Mouse (Mus musculus) midbrain, embryonic 10.5 days (tissue): ENCODE measurements around the gene Tmem30b. TPM values are rescaled to one million over a fixed set of nuclear protein-coding genes. Genes with fewer than 3 reads are reported as not detected.
A peak's percentile ranks its signal among the peaks of the same experiment; 100 is the strongest.
"Not testable (repeated sequence)": the region's sequence is repeated elsewhere in the genome, so short reads cannot be mapped to it uniquely, and the experiment has no call there.

Experiments
- DNase-seq: peaks from one replicate; pipeline ENCODE4 v3.0.0-alpha.2; 2017; ENCODE audit warnings: low spot score
- H3K27ac ChIP-seq: fragments of 300-500 bp; sonication (generic); replicated peaks from 2 replicates; pipeline ENCODE4 v1.5.1; 2016; ENCODE audit warnings: mild to moderate bottlenecking
- H3K27me3 ChIP-seq: fragments of 300-500 bp; sonication (generic); 2 replicates; pipeline ENCODE4 v1.6.1; 2016; ENCODE audit warnings: low read depth, mild to moderate bottlenecking; ENCODE audit not compliant: poor library complexity, severe bottlenecking
- H3K36me3 ChIP-seq: fragments of 300-500 bp; sonication (generic); 2 replicates; pipeline ENCODE4 v1.6.1; 2016; ENCODE audit warnings: mild to moderate bottlenecking, moderate library complexity
- H3K4me1 ChIP-seq: fragments of 300-500 bp; sonication (generic); 2 replicates; pipeline ENCODE4 v1.6.1; 2016
- H3K4me3 ChIP-seq: fragments of 300-500 bp; sonication (generic); 2 replicates; pipeline ENCODE4 v1.5.1; 2016; ENCODE audit warnings: mild to moderate bottlenecking, moderate library complexity
- H3K9me3 ChIP-seq: fragments of 300-500 bp; sonication (generic); replicated peaks from 2 replicates; pipeline ENCODE4 v1.6.1; 2016; ENCODE audit warnings: mild to moderate bottlenecking
- WGBS: fragments of 180-500 bp; shearing (Covaris S2); methylation state at CpG from one replicate; pipeline ENCODE4 v1.1.7; 2016; 5-methylcytosine and 5-hydroxymethylcytosine counted together
- polyA plus RNA-seq: library from polyadenylated mRNA; unstranded; fragments of >200 nt; fragmentation: Nextera tagmentation; extraction: Ambion mirVana; gene quantifications from 2 replicates; pipeline ENCODE4 v1.2.1, GENCODE M21; 2016

Gene Tmem30b
- polyA plus RNA-seq, 1 experiment from 2014 or later: 1.8 TPM

GRCm38 (mm10) chr12:73583318-73583717 is 37.1 kb upstream of the Tmem30b start:
- Histone ChIP-seq H3K36me3 (no peaks in the 10 kb centered on the region), H3K4me1 (peaks cover 21% of the 10 kb centered on the region), H3K4me3 (no peak overlapping the region), H3K9me3 (no peaks in the 10 kb centered on the region), H3K27ac (no peak overlapping the region), H3K27me3 (peaks cover 71% of the 10 kb centered on the region)
- 78% methylated on average over 9 of the region's 9 CpGs for WGBS
- DNase-seq: no peak

- Histone ChIP-seq H3K36me3 (no peaks in the 10 kb centered on the region), H3K27ac (no peak overlapping the region), H3K9me3 (no peaks in the 10 kb centered on the region), H3K4me1 (peaks cover 17% of the 10 kb centered on the region), H3K4me3 (no peak overlapping the region), H3K27me3 (peaks cover 46% of the 10 kb centered on the region)
- DNase-seq: no peak
- WGBS: 78% methylated on average over 7 of the region's 7 CpGs
Observed at GRCm38 (mm10) chr12:73580811-73581210, 34.6 kb upstream of the Tmem30b start.

- 77% methylated on average over 6 of the region's 6 CpGs for WGBS
Observed at GRCm38 (mm10) chr12:73578141-73578540, 31.9 kb upstream of the Tmem30b start.

GRCm38 (mm10) chr12:73574632-73575031 is 28.4 kb upstream of the Tmem30b start:
- no peaks in the 10 kb centered on the region for H3K36me3 ChIP-seq
- no peaks in the 10 kb centered on the region for H3K9me3 ChIP-seq
- no peaks in the 10 kb centered on the region for H3K4me1 ChIP-seq
- H3K27me3 ChIP-seq: no peaks in the 10 kb centered on the region
- DNase-seq: no peak
- WGBS: 81% methylated on average over 15 of the region's 15 CpGs
- no peak overlapping the region for H3K4me3 ChIP-seq
- no peak overlapping the region for H3K27ac ChIP-seq

More at GRCm38 (mm10) chr12:73578141-73578540, 31.9 kb upstream of the Tmem30b start:
- H3K4me1 ChIP-seq: no peaks in the 10 kb centered on the region
- no peaks in the 10 kb centered on the region for H3K36me3 ChIP-seq
- H3K9me3 ChIP-seq: no peaks in the 10 kb centered on the region
- no peak overlapping the region for H3K27ac ChIP-seq
- H3K4me3 ChIP-seq: no peak overlapping the region
- no peak for DNase-seq
- peaks cover 19% of the 10 kb centered on the region for H3K27me3 ChIP-seq

GRCm38 (mm10) chr12:73565620-73565969 is 19.4 kb upstream of the Tmem30b start:
- no peak for DNase-seq

GRCm38 (mm10) chr12:73564795-73565619 is 18.8 kb upstream of the Tmem30b start:
- Histone ChIP-seq H3K4me1 (peaks cover 8% of the 10 kb centered on the region; the same call in 1 of the 2 replicates), H3K9me3 (no peaks in the 10 kb centered on the region; the same call in 1 of the 2 replicates), H3K27ac (no peak overlapping the region), H3K36me3 (no peaks in the 10 kb centered on the region), H3K4me3 (peak overlapping the region; percentile 46), H3K27me3 (peaks cover 15% of the 10 kb centered on the region)
- DNase-seq: peak; percentile 26
- 26% methylated on average over 21 of the region's 21 CpGs for WGBS

More at GRCm38 (mm10) chr12:73565620-73565969, 19.4 kb upstream of the Tmem30b start:
- H3K27ac ChIP-seq: no peak overlapping the region
- peaks cover 15% of the 10 kb centered on the region for H3K27me3 ChIP-seq
- H3K4me1 ChIP-seq: peaks cover 8% of the 10 kb centered on the region; the same call in 1 of the 2 replicates
- no peaks in the 10 kb centered on the region for H3K36me3 ChIP-seq
- WGBS: 73% methylated on average over 11 of the region's 11 CpGs
- peak overlapping the region; percentile 46 for H3K4me3 ChIP-seq
- H3K9me3 ChIP-seq: no peaks in the 10 kb centered on the region; the same call in 1 of the 2 replicates

GRCm38 (mm10) chr12:73564176-73564575 is 18.0 kb upstream of the Tmem30b start:
- Histone ChIP-seq H3K36me3 (no peaks in the 10 kb centered on the region), H3K4me1 (peaks cover 8% of the 10 kb centered on the region; the same call in 1 of the 2 replicates), H3K27me3 (peaks cover 15% of the 10 kb centered on the region), H3K9me3 (no peaks in the 10 kb centered on the region; the same call in 1 of the 2 replicates), H3K27ac (no peak overlapping the region), H3K4me3 (no peak overlapping the region)
- no peak for DNase-seq
- 16% methylated on average over 10 of the region's 10 CpGs for WGBS

GRCm38 (mm10) chr12:73563122-73563521 is 16.9 kb upstream of the Tmem30b start:
- H3K27me3 ChIP-seq: peaks cover 15% of the 10 kb centered on the region
- not testable (repeated sequence) for H3K9me3 ChIP-seq, H3K36me3 ChIP-seq, H3K4me3 ChIP-seq, H3K27ac ChIP-seq, DNase-seq, H3K4me1 ChIP-seq
- WGBS: 74% methylated on average over 6 of the region's 6 CpGs

GRCm38 (mm10) chr12:73560091-73560490 is 13.9 kb upstream of the Tmem30b start:
- Histone ChIP-seq H3K9me3 (no peaks in the 10 kb centered on the region; the same call in 1 of the 2 replicates), H3K4me1 (peaks cover 5% of the 10 kb centered on the region; the same call in 1 of the 2 replicates), H3K27me3 (no peaks in the 10 kb centered on the region), H3K36me3 (no peaks in the 10 kb centered on the region), H3K27ac (no peak overlapping the region), H3K4me3 (no peak overlapping the region)
- no peak for DNase-seq
- WGBS: 49% methylated on average over 7 of the region's 7 CpGs

- no peak for DNase-seq
- WGBS: 95% methylated on average over 20 of the region's 20 CpGs
- H3K27ac ChIP-seq: no peak overlapping the region
Observed at GRCm38 (mm10) chr12:73558525-73559195, 12.5 kb upstream of the Tmem30b start.

GRCm38 (mm10) chr12:73554155-73554554 is 8.0 kb upstream of the Tmem30b start:
- Histone ChIP-seq H3K27me3 (peaks cover 39% of the 10 kb centered on the region), H3K4me3 (no peak overlapping the region), H3K9me3 (no peaks in the 10 kb centered on the region), H3K4me1 (no peaks in the 10 kb centered on the region), H3K27ac (no peak overlapping the region), H3K36me3 (no peaks in the 10 kb centered on the region)
- 9% methylated on average over 5 of the region's 5 CpGs for WGBS
- DNase-seq: peak; percentile 54

More at GRCm38 (mm10) chr12:73558525-73559195, 12.5 kb upstream of the Tmem30b start:
- Histone ChIP-seq H3K27me3 (no peaks in the 10 kb centered on the region), H3K4me3 (no peak overlapping the region), H3K9me3 (no peaks in the 10 kb centered on the region; the same call in 1 of the 2 replicates), H3K4me1 (no peaks in the 10 kb centered on the region), H3K36me3 (no peaks in the 10 kb centered on the region)

- Histone ChIP-seq H3K36me3 (no peaks in the 10 kb centered on the region), H3K4me1 (peaks cover 14% of the 10 kb centered on the region), H3K27me3 (peaks cover 98% of the 10 kb centered on the region), H3K9me3 (no peaks in the 10 kb centered on the region), H3K27ac (no peak overlapping the region), H3K4me3 (no peak overlapping the region)
- WGBS: 83% methylated on average over 8 of the region's 8 CpGs
- no peak for DNase-seq
Observed at GRCm38 (mm10) chr12:73548259-73548658, 2.1 kb upstream of the Tmem30b start.

GRCm38 (mm10) chr12:73547646-73548045 is 1.5 kb upstream of the Tmem30b start:
- no peak for DNase-seq
- WGBS: 41% methylated on average over 10 of the region's 10 CpGs
- H3K4me1 ChIP-seq: peaks cover 14% of the 10 kb centered on the region

More at GRCm38 (mm10) chr12:73547646-73548045, 1.5 kb upstream of the Tmem30b start:
- no peak overlapping the region for H3K4me3 ChIP-seq
- H3K27me3 ChIP-seq: peaks cover 98% of the 10 kb centered on the region
- H3K36me3 ChIP-seq: no peaks in the 10 kb centered on the region
- H3K9me3 ChIP-seq: no peaks in the 10 kb centered on the region
- H3K27ac ChIP-seq: no peak overlapping the region
